Mouse (Mus musculus): Measurements from ENCODE around the gene Ldlrad1.

Ldlrad1 gene

DNA sequence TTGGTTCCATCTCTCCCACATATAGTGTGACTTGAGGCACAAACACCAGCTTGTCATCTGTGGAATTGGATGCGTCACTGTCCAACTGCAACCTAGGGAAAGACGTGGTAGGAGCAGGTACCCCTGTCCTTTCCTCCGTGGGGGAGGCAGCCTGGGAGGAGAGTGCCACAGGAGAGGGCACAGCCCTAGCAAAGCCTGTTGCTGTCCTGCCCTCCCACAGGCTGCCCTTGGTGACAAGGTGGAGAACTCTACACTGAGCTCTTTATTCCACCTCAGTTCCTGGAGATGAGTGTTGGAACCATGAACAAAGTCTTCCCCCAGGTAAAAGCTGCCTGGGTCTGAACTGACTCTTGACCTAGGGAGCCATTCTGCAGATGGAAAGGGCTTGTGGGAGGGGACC, at the start of gene Ldlrad1:
Gene Ldlrad1, plus strand, starts transcription at position 301 of the 400 bp plus-strand sequence.
- no peak for DNase-seq (ENCODE audit: low spot score)

DNA sequence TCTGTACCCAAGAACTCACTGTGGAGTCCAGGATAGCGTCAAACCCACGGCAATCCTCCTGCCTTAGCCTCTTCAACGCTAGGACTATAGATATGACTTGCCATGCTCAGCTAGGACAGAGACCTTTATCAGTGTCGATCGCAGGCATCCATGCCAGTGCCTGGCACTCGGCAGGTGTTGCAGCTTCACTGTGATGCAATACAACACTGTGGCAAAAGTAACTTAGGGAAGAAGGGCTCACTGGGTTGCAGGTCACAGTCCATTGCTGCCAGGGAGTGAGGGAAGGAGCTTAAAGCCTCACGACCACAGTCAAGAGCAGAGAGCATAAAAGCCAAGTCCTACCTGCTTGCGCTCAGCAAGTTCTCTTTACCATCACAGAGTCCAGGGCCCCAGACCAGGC, 48.8 kb upstream of the Ldlrad1 start:
- DNase-seq (ENCODE audit: low spot score): no peak

DNA sequence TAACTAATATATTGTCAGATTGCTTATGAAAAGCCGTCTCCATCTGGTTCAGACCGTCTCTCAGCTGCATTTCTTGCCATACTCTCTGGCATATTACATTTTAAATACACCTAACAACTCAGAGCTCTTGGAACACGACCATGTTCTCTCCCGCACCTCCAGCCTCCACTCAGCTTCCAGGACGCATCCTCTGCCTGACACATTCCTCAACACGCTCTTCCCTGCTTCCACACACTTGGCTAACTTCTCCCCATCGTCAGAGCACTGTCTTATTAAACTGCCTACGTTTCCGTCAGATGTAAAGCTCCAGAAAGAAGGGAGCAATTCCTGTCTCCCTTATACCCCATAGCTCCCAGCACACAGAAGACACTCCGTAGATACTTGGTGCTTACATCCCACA, 45.6 kb upstream of the Ldlrad1 start:
- no peak for DNase-seq (ENCODE audit: low spot score)

DNA sequence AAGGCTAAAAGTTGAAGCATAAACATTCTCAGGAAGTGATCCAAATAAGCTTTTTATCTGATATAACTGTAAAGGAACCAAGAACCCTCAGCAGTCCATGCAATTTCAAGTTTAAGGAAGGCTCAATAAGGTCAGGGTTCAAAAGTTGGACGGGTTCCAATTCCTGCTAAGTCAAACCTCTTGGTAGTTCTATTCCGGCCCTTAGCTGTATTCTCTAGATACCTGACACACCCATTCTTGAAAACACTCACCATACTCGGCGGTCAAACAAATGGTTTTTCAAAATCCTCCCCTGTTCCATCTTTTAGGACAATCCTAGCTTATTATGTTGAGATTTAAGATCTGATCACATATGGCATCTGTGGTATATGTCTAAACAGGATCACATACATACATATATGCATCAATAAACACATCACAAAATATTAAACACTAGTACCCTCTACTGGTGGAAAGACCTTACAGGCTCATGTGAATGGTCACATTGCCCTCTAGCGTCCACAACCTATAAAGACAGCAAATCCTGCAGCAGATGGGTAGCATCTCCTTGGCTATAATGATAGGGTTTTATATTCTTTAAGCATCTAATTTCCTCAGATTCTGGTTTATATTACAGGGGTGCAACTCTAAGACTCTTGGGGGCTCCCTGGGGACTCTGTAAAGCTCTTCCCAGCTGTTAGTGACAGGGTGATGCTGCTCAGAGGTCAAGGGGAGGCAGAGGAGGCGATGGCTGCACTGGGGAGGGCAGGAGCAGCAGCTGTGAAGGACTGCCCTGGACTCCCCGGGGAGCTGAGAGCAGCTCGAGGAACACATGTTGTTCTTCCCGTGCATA, 45.0 kb upstream of the Ldlrad1 start:
- DNase-seq (ENCODE audit: low spot score): peak; percentile 79

DNA sequence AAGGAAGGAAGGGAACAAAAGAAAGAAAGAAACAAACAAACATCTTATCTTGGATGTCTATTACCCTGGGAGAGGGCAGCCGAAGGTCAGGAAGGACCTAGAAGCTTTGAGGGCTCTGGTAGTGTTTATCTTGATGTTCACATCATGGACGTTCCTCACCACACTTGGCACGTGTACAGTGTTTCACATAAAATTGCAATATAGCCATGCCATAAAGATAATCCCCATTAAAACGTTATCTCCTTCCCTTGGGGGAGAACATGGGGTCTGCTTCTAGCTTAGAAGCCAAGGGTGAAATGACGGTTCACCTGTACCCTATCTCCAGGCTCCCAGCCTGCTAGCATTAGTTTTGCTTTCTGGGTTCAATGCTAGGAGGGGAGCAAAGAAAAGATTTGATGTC, 42.3 kb upstream of the Ldlrad1 start:
- no peak for DNase-seq (ENCODE audit: low spot score)

DNA sequence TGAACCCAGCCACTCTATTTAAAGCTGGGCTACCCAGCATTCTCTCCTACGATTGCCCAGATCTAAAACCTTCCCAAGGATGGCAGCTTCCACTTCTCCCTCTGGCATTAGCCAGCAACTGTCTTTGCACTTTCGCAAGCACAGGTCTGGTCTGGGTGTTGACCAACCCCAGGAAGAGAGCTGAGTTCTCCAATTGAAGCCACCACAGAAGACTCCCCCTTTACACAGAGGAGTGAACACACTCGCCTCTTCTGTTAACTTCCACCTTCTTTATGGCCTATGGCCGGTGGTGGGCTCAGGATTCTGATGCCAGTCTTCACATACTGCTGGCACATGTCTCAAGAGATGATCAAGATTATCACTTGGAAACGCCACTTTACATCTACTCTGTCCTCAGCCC, 41.2 kb upstream of the Ldlrad1 start:
- DNase-seq (ENCODE audit: low spot score): no peak

DNA sequence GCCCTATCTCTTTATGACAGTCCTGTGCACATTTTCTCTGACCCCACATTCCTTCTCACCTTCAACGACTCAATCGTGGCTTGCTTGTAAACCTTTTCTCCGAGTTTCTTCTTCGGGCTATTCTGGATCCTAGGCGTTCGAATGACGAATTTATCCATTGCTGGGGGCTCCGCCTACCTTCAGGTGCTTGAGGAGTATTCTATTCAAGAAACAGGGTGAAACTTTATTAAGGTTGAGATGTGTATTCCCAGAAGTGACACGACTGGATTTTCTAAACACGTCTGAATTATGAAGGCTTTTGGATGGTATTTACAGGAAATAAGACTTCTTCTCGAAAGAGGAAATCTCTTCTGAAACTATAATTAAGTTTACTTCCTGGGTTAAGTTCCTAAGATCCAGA, 31.5 kb upstream of the Ldlrad1 start:
- no peak for DNase-seq (ENCODE audit: low spot score)

DNA sequence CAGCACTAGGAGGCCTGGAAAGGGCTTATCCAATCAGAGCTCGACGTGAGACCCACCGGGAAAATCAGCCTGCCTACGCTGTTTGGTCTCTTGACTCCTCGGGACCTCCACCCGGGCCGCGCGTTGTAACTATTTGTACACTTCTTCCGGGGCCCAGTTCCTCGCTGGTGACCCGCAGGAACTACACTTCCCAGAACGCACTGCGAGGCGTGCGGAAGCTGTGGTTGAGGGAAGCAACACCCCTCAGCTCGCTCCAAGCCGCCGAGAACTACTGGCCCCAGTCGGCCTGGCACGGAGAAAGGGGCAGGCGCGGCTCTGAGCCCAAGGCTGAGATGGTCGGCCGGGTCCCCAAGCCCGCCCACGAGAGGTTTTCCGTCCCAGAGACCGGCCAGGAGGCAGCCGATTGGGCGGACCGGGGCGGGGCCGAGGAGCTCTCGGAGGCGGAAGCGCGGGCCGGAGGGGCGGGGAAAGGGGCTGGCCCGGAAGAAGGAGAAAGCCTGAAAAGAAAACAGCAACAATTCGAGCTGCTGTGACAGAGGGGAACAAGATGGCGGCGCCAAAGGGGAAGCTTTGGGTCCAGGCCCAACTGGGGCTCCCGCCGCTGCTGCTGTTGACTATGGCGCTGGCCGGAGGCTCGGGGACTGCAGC, 30.7 kb upstream of the Ldlrad1 start, which contains the start of gene Tmem59:
Gene Tmem59, plus strand, starts transcription at position 218 of the 648 bp plus-strand sequence.
- peak; percentile 95 for DNase-seq (ENCODE audit: low spot score)

DNA sequence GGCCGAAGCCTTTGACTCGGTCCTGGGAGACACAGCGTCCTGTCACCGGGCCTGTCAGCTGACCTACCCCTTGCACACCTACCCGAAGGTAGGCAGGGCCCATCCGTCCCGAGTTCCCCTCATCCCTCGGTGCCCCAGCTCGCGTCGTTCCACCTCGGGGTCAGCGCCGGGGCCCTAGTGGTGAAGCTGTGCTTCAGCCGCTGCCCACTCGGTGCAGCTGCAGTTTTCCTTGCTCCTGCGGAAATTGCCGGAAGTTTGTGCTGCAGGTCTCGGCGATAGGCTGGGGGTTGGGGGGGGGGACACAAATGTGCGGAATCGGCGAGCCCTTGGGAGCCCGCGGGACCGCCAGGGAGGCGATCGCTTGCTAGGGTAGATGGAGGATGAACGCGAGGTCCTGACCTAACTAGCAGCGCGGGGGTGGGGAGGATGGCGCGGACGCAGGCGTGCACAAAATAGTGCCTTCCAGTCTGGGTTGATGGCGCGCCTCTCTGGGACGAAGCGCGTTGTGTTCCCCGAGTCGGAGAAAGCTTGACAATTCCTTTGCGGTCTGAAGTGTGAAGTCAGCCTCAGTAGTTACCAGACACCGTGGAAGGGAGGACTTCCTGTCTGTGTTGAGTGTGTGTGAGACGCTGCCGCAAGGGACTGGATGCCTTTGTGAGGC, 30.0 kb upstream of the Ldlrad1 start, which contains the start of gene Tceanc2:
Gene Tceanc2, minus strand, starts transcription at position 287 of the 661 bp plus-strand sequence.
- DNase-seq (ENCODE audit: low spot score): peak; percentile 57

DNA sequence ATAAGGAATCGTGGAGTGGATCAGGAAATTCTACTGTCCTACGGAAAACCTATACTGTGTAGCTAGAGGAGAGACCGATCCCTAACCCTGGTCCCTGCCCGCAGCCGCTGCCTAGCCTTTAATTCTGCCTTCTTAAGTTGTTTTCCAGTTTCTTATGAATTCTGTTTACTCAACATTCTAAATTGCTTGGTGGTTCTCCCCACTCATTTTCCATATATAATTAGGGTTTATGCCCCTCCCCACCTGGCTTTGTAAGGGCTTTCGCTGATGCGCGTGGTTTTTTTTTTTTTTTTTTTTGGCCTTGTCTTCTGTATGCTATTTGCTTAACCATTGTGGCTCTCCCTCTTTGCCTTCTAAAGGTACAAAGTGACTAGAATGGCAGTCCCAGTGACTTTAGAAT, 29.4 kb upstream of the Ldlrad1 start:
- DNase-seq (ENCODE audit: low spot score): no peak

DNA sequence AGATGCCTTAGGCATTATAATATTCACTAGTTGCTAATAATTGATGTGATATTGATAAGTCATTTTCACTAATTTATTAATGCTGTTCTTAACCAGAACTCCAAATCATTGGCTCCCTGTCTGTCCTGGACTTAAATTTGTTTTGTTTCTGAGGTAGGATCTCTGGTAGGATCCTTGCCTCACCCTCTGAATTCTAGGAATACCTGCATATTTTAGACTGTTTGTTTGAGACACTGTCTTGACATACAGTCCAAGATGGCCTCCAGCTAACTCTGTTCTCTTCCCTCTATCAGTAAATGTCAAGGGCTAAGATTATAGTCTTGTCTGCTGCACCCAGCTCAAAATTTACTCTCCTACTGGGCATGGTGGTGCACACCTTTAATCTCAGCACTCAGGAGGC, 28.2 kb upstream of the Ldlrad1 start:
- no peak for DNase-seq (ENCODE audit: low spot score)

DNA sequence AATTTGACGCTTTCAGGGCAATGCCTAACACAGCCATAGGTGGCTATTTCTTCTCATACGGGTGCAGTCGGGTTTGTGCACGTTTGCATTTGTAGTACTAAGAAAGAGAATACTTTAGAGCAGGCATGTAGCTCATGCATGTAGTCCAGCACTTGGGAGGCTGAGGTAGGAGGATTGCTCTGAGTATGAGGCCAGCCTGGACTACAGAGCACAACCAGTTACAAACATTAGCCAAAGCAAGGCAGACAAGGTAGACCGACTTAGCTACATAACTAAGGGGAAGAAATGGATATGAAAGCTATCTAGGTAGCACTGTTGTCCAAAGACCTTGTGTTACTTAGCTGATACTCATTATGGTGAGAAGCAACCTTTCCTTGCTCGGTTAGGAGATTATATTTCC, 27.1 kb upstream of the Ldlrad1 start:
- DNase-seq (ENCODE audit: low spot score): no peak

DNA sequence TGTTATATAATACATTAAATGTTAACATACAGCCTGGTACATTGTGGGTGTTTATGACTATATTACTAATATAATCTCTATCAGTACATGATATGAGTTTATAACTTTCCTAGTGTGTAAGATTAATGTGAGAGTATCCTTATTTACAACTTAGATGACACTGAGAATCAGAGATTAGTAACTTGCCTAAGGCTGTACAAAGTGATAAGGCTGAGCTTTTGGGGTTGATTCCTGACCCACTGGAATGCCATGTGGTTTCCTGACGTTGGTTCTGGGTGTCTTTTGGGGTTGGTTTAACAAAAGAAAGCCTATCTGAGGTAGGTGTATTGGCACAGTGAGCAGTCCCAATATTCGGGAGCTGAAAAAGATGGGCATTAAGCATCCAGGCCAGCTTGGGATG, 26.2 kb upstream of the Ldlrad1 start:
- DNase-seq (ENCODE audit: low spot score): no peak

DNA sequence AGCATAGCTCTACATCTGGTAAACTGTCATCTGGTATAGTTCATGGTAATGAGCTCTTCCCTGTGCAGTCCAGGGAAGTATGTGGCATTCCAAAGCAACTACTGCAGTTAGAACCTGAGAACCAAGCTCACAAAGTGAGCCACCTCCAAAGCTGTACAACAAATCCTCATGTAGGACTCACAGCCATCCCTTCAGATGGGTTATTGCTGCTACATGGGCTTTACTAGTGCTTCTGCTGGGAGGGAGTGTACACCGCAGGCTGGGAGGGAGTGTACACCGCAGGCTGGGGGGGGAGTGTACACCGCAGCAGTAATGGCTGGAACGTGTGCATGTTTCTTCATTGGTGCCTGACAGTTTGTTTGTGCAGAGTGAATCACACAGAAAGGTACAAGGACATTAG, 25.8 kb upstream of the Ldlrad1 start:
- DNase-seq (ENCODE audit: low spot score): no peak

DNA sequence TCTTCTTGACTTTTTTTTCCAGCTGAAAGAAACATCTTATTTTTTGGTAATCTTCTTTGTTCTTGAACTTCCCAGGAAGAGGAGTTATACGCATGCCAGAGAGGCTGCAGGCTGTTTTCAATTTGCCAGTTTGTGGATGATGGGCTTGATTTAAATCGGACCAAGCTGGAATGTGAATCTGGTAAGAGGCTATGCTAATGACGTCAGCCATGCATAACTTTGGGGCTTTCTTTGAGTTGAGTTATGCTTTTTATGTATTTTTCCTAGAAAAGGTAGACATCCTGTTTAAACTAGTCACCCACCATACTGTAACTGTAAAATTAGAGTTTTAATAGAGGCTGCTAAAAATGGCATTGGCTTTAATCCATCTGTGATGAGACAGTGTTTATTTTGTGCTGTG, 23.3 kb upstream of the Ldlrad1 start:
- no peak for DNase-seq (ENCODE audit: low spot score)

DNA sequence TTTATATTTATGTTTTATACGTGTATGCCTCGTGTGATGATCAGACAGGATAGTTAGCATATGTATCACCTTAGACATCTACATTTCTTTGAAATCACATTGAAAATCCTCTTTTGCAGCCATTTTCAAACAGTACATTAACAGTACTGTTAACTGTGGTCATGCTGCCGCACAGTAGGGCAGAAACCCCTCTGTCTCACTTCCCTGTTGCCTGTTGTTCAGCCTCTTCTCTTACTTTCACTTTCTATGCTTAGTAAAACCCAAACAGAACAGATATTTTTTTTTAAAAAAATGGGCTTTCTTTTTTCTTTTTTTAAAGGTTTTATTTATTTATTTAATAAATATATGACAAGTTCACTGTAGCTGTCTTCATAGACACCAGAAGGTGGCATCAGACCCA, 15.1 kb upstream of the Ldlrad1 start:
- no peak for DNase-seq (ENCODE audit: low spot score)

DNA sequence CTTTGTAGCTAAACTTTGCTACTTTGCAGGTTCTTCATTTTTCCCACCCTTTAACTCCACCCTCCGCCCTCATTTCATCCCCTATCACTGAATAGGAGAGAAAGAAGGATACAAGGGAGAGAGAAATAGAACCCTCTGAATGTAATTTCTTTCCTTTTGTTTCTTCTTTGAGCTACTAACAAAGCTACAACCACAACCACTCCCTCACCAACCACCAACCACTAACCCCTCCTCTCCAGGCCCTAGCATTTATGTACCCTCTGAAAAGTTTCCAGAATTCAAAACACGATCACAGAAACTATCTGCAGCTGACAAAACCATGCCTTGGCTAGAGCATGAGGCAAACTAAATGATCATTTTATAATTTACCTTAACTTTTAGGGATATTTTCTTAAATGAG, 12.5 kb upstream of the Ldlrad1 start:
- DNase-seq (ENCODE audit: low spot score): no peak

DNA sequence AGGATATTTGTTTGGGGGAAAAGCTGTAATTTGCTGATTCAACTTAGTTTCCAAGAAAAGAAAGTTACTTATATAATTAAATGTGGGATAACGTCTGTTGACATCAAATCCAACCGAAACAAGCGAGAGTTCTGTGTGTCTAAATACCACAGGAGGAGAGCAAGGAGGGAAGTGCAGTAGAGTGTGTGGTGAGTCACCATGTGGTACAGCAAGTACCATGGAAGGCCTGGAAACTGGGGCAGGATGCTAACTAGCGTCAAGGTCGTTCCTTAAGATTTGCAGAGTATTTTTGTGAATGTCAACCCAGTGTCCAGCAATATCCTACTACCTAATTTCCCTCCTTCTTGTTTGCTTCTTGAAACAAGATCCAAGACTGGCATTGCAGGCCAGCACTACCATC, 10.9 kb upstream of the Ldlrad1 start:
- no peak for DNase-seq (ENCODE audit: low spot score)

DNA sequence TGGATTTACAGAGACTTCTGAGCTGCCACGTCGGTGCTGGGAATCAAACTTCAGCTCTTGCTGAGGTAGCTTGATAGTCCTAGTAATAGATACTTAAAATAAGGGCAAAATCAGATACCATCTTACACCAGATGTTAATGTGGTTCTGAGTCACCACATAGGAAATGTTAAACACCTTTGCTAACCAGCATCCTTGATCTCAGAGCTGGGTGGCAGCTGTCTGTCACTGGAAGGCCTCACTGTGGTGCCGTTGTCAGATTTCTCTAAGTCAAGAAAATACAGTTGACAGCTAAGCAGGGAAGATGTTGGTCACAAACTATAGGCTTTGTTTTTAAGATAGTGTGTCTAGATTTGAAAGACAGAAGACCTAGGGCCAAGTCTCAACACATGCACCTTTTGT, 7.2 kb upstream of the Ldlrad1 start:
- DNase-seq (ENCODE audit: low spot score): no peak

DNA sequence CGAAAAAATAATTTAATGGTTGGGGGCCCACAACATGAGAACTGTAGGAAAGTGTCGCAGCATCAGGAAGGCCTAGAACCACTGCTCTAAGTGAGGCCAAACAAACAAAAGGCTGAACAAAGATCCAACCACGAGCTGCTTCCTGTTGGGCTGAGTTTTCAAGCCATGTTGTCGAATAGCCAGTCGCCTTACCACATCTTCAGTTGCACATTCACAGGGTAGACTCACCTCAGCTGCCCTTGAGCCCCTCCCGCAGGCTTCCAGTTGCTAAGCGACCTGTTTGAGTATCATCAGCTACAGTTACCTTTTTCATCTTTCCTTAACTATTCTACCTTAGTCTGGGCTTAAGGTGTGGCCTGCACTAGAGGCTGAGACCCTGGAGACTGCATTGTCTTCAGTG, 6.0 kb upstream of the Ldlrad1 start:
- DNase-seq (ENCODE audit: low spot score): no peak

DNA sequence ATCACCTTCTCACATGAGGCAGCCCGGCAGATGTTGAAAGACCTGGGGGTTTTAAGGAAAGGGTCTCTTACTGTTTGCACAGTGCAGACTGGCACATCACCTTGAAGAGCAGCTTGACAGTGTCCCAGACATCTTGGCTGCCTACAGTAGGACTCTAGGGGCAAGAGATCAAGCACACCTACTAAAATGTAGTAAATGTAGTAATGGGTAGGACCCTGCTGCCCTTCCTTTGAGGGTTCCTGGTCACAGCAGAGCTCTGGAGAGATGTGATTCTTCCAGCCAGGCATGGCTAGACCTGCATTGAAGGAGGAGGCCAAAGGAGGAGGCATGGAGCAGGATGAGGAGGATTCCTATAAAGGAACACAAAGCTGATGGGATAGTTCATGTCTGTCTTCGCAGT, 2.0 kb upstream of the Ldlrad1 start:
- no peak for DNase-seq (ENCODE audit: low spot score)

DNA sequence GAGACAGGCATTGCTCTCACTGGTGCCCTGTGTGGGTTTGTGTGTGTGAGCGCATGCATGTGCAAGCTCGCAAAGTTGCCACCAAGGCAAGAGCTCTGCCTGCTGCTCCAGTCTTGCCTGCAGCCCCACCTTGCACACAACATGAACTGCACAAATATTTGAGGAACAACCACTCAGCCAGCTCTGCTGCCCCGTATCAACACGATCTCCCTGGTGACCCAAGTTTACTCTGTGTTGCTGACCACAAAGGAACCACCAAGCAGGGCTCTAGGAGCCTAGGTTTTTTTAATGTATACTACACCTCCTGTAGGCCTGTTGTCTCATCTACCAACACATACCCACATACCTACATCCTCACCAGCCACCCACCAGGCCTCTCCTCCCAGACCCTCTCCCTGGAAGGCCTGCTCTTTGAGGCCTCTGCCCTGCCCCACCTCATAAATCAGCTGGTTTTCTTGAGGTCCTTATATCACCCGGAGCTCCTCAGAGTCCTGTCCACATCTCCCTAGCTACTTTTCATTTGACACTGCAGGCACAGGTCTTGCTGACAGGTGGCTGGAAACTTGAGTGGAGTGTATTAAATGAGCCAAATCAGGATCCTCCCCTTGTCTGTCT, 1.6 kb downstream of the Ldlrad1 start:
- no peak for DNase-seq (ENCODE audit: low spot score)

DNA sequence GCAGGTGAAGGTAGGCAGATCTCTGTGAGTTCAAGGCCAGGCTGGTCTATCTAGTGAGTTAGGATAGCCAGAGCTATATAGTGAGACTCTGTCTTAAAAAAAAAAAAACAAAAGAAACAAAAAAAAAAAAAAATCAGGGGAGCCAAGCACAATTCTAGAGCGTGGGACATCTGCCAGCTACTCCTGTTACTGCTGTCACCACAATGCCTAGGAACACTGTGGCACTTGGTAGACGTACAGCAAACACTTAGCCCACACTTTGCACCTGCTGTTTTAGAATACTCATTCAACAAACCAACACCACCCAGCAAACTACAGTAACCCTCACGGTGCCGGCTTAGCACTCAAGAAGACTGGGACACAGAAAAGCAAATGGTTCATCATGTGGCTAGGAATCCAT, 2.5 kb downstream of the Ldlrad1 start:
- peak; percentile 43 for DNase-seq (ENCODE audit: low spot score)

Measured in layer of hippocampus, adult 11-12 months (tissue).